Mouse (Mus musculus): ENCODE results near the gene Ccdc24. TPM values are rescaled to one million over a fixed set of nuclear protein-coding genes. Genes with fewer than 3 reads are reported as not detected.

Ccdc24 gene
- polyA plus RNA-seq, 1 experiment from 2014 or later: 3.3 TPM

- Histone ChIP-seq H3K4me2 (ENCODE audit: low read depth, low read length) (peak overlapping the region; percentile 90), H3K4me3 (ENCODE audit: low read depth, low read length) (peak overlapping the region; percentile 83), H3K9ac (ENCODE audit: low read depth, low read length) (peak overlapping the region; percentile 83), H3K27me3 (replicated peaks; ENCODE audit: control insufficient read depth, insufficient read depth, low read length) (no peaks in the 10 kb centered on the region), H3K4me1 (ENCODE audit: control insufficient read depth, insufficient read depth, low read length) (peaks cover 5% of the 10 kb centered on the region; the same call in 1 of the 2 replicates), H3K9me3 (ENCODE audit: control insufficient read depth, low read length) (no peaks in the 10 kb centered on the region), H3K36me3 (ENCODE audit: control insufficient read depth, insufficient read depth, low read length) (no peaks in the 10 kb centered on the region), H3K27ac (replicated peaks; ENCODE audit: low read depth, low read length) (peak overlapping the region; percentile 84)
- ATAC-seq (ENCODE audit: low read depth) (peak; percentile 91), DNase-seq (ENCODE audit: low spot score) (peak; percentile 96)
- WGBS: under 1% methylated on average over 26 of the region's 48 CpGs
Measured at GRCm38 (mm10) chr4:117836204-117836767, 36.1 kb downstream of the Ccdc24 start.

DNA sequence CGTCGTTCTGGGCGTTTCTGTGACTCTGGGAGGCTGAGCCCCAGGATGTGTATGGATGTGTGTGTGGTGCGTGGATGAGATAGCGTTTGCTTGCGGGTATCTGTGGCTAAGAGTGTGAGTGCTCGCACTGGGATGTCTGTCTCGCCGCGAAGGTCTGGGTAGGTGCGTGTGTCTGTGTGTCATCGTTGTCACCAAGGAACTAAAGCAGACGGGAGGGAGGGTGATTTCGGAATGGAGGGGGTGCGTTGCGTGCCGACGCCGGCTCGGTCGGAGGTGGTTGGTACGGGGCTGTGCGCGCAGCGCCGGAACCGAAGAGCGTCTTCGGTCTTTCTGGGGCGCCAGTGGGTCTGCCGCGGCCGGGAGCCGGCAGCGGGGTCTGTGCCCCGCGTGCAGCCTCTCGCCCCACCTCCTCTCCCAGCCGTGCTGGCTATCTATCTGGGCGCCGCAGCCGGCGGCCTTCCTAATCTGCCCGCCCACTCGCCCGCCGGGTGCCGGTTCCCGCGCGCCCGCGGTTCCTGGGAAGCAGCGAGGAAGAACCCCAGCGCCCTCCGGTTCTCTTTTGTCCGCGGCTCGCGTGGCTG is 36.7 kb downstream of the Ccdc24 start:
- Histone ChIP-seq H3K27ac (replicated peaks; ENCODE audit: low read depth, low read length) (peak overlapping the region; percentile 84), H3K4me1 (ENCODE audit: control insufficient read depth, insufficient read depth, low read length) (peaks cover 5% of the 10 kb centered on the region; the same call in 1 of the 2 replicates), H3K9me3 (ENCODE audit: control insufficient read depth, low read length) (no peaks in the 10 kb centered on the region), H3K9ac (ENCODE audit: low read depth, low read length) (peak overlapping the region; percentile 83), H3K4me2 (ENCODE audit: low read depth, low read length) (peak overlapping the region; percentile 90), H3K36me3 (ENCODE audit: control insufficient read depth, insufficient read depth, low read length) (no peaks in the 10 kb centered on the region), H3K4me3 (ENCODE audit: low read depth, low read length) (peak overlapping the region; percentile 83), H3K27me3 (replicated peaks; ENCODE audit: control insufficient read depth, insufficient read depth, low read length) (no peaks in the 10 kb centered on the region)
- 0% methylated on average over 22 of the region's 60 CpGs for WGBS
- ATAC-seq (ENCODE audit: low read depth) (peak; percentile 21), DNase-seq (ENCODE audit: low spot score) (peak; percentile 26)

- peak overlapping the region; percentile 83 for H3K4me3 ChIP-seq (ENCODE audit: low read depth, low read length)
- H3K4me1 ChIP-seq (ENCODE audit: control insufficient read depth, insufficient read depth, low read length): peaks cover 5% of the 10 kb centered on the region; the same call in 1 of the 2 replicates
- H3K27me3 ChIP-seq (replicated peaks; ENCODE audit: control insufficient read depth, insufficient read depth, low read length): no peaks in the 10 kb centered on the region
- WGBS: under 1% methylated on average over 32 of the region's 36 CpGs
- DNase-seq (ENCODE audit: low spot score) (peak; percentile 95), ATAC-seq (ENCODE audit: low read depth) (peak; percentile 53)
- H3K27ac ChIP-seq (replicated peaks; ENCODE audit: low read depth, low read length): peak overlapping the region; percentile 84
- peak overlapping the region; percentile 83 for H3K9ac ChIP-seq (ENCODE audit: low read depth, low read length)
- peak overlapping the region; percentile 90 for H3K4me2 ChIP-seq (ENCODE audit: low read depth, low read length)
- no peaks in the 10 kb centered on the region for H3K9me3 ChIP-seq (ENCODE audit: control insufficient read depth, low read length)
- no peaks in the 10 kb centered on the region for H3K36me3 ChIP-seq (ENCODE audit: control insufficient read depth, insufficient read depth, low read length)
Measured at GRCm38 (mm10) chr4:117834845-117835530, 37.4 kb downstream of the Ccdc24 start.

- H3K4me1 ChIP-seq (ENCODE audit: control insufficient read depth, insufficient read depth, low read length): peaks cover 5% of the 10 kb centered on the region; the same call in 1 of the 2 replicates
- H3K27ac ChIP-seq (replicated peaks; ENCODE audit: low read depth, low read length): peak within 1 kb of the TSS; percentile 84
- peak within 1 kb of the TSS; percentile 90 for H3K4me2 ChIP-seq (ENCODE audit: low read depth, low read length)
- H3K36me3 ChIP-seq (ENCODE audit: control insufficient read depth, insufficient read depth, low read length): no peaks in the 10 kb centered on the region
- ATAC-seq (ENCODE audit: low read depth) (no peak), DNase-seq (ENCODE audit: low spot score) (no peak)
- no peaks in the 10 kb centered on the region for H3K9me3 ChIP-seq (ENCODE audit: control insufficient read depth, low read length)
- H3K27me3 ChIP-seq (replicated peaks; ENCODE audit: control insufficient read depth, insufficient read depth, low read length): no peaks in the 10 kb centered on the region
- peak within 1 kb of the TSS; percentile 83 for H3K9ac ChIP-seq (ENCODE audit: low read depth, low read length)
- WGBS: 19% methylated on average over 3 of the region's 3 CpGs
- H3K4me3 ChIP-seq (ENCODE audit: low read depth, low read length): peak within 1 kb of the TSS; percentile 83
Measured at GRCm38 (mm10) chr4:117834457-117834844, 37.9 kb downstream of the Ccdc24 start, which contains the start of gene Slc6a9. Slc6a9 (plus strand) TSS chr4:117834506.

GRCm38 (mm10) chr4:117831920-117832691 is 40.3 kb downstream of the Ccdc24 start:
- H3K4me2 ChIP-seq (ENCODE audit: low read depth, low read length): no peak overlapping the region
- H3K36me3 ChIP-seq (ENCODE audit: control insufficient read depth, insufficient read depth, low read length): no peaks in the 10 kb centered on the region
- H3K9me3 ChIP-seq (ENCODE audit: control insufficient read depth, low read length): no peaks in the 10 kb centered on the region
- H3K4me3 ChIP-seq (ENCODE audit: low read depth, low read length): no peak overlapping the region
- DNase-seq (ENCODE audit: low spot score) (peak; percentile 59), ATAC-seq (ENCODE audit: low read depth) (no peak)
- 78% methylated on average over 9 of the region's 9 CpGs for WGBS
- peaks cover 5% of the 10 kb centered on the region; the same call in 1 of the 2 replicates for H3K4me1 ChIP-seq (ENCODE audit: control insufficient read depth, insufficient read depth, low read length)
- no peak overlapping the region for H3K9ac ChIP-seq (ENCODE audit: low read depth, low read length)
- no peaks in the 10 kb centered on the region for H3K27me3 ChIP-seq (replicated peaks; ENCODE audit: control insufficient read depth, insufficient read depth, low read length)
- H3K27ac ChIP-seq (replicated peaks; ENCODE audit: low read depth, low read length): no peak overlapping the region

GRCm38 (mm10) chr4:117831499-117831898 is 40.9 kb downstream of the Ccdc24 start:
- 0 out of 2 replicates have a peak, but pooled peaks cover under 1% of the 10 kb centered on the region for H3K4me1 ChIP-seq (ENCODE audit: control insufficient read depth, insufficient read depth, low read length)
- WGBS: 55% methylated on average over 2 of the region's 2 CpGs
- H3K4me2 ChIP-seq (ENCODE audit: low read depth, low read length): no peak overlapping the region
- ATAC-seq (ENCODE audit: low read depth) (no peak), DNase-seq (ENCODE audit: low spot score) (no peak)
- no peaks in the 10 kb centered on the region for H3K9me3 ChIP-seq (ENCODE audit: control insufficient read depth, low read length)
- no peaks in the 10 kb centered on the region for H3K36me3 ChIP-seq (ENCODE audit: control insufficient read depth, insufficient read depth, low read length)
- no peaks in the 10 kb centered on the region for H3K27me3 ChIP-seq (replicated peaks; ENCODE audit: control insufficient read depth, insufficient read depth, low read length)
- H3K4me3 ChIP-seq (ENCODE audit: low read depth, low read length): no peak overlapping the region
- H3K9ac ChIP-seq (ENCODE audit: low read depth, low read length): no peak overlapping the region
- no peak overlapping the region for H3K27ac ChIP-seq (replicated peaks; ENCODE audit: low read depth, low read length)

DNA sequence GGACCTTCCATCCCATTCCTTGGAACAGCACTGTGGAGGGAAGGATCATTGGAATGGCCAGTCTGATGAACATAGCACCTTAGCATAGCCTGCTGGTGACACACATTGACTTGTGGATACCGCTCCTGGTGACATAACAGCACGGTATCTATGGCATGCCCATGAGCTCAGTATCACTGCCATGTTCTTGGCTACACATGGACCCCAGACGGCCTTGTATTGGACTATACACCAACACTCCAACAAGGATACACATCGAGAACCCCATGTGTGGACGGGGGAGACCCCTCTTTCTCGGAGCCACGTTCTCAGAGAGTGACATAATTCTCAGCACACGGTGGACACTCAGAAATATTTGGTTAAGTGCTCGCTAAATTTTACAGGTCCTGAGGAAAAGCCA is 41.6 kb downstream of the Ccdc24 start:
- no peak overlapping the region for H3K4me3 ChIP-seq (ENCODE audit: low read depth, low read length)
- DNase-seq (ENCODE audit: low spot score) (no peak), ATAC-seq (ENCODE audit: low read depth) (no peak)
- no peak overlapping the region for H3K27ac ChIP-seq (replicated peaks; ENCODE audit: low read depth, low read length)
- H3K27me3 ChIP-seq (replicated peaks; ENCODE audit: control insufficient read depth, insufficient read depth, low read length): no peaks in the 10 kb centered on the region
- H3K4me1 ChIP-seq (ENCODE audit: control insufficient read depth, insufficient read depth, low read length): no peaks in the 10 kb centered on the region
- no peak overlapping the region for H3K4me2 ChIP-seq (ENCODE audit: low read depth, low read length)
- no peak overlapping the region for H3K9ac ChIP-seq (ENCODE audit: low read depth, low read length)
- no peaks in the 10 kb centered on the region for H3K36me3 ChIP-seq (ENCODE audit: control insufficient read depth, insufficient read depth, low read length)
- whole genome bisulfite sequencing: 85% methylated on average over 9 of the region's 9 CpGs
- H3K9me3 ChIP-seq (ENCODE audit: control insufficient read depth, low read length): no peaks in the 10 kb centered on the region

GRCm38 (mm10) chr4:117830124-117830551 is 42.2 kb downstream of the Ccdc24 start:
- no peaks in the 10 kb centered on the region for H3K36me3 ChIP-seq (ENCODE audit: control insufficient read depth, insufficient read depth, low read length)
- no peaks in the 10 kb centered on the region for H3K9me3 ChIP-seq (ENCODE audit: control insufficient read depth, low read length)
- DNase-seq (ENCODE audit: low spot score): peak; percentile 45
- no peak overlapping the region for H3K4me3 ChIP-seq (ENCODE audit: low read depth, low read length)
- H3K4me1 ChIP-seq (ENCODE audit: control insufficient read depth, insufficient read depth, low read length): no peaks in the 10 kb centered on the region
- H3K4me2 ChIP-seq (ENCODE audit: low read depth, low read length): no peak overlapping the region
- WGBS: 21% methylated on average over 5 of the region's 5 CpGs
- H3K27me3 ChIP-seq (replicated peaks; ENCODE audit: control insufficient read depth, insufficient read depth, low read length): no peaks in the 10 kb centered on the region
- H3K9ac ChIP-seq (ENCODE audit: low read depth, low read length): no peak overlapping the region
- peak; percentile 24 for ATAC-seq (ENCODE audit: low read depth)
- H3K27ac ChIP-seq (replicated peaks; ENCODE audit: low read depth, low read length): no peak overlapping the region
